Mouse (Mus musculus): Measurements from ENCODE around the gene Brwd3. TPM values are rescaled to one million over a fixed set of nuclear protein-coding genes. Genes with fewer than 3 reads are reported as not detected.
A peak's percentile ranks its signal among the peaks of the same experiment; 100 is the strongest.

The Brwd3 gene
- polyA plus RNA-seq, 1 experiment from 2014 or later = 1.5 TPM

DNA sequence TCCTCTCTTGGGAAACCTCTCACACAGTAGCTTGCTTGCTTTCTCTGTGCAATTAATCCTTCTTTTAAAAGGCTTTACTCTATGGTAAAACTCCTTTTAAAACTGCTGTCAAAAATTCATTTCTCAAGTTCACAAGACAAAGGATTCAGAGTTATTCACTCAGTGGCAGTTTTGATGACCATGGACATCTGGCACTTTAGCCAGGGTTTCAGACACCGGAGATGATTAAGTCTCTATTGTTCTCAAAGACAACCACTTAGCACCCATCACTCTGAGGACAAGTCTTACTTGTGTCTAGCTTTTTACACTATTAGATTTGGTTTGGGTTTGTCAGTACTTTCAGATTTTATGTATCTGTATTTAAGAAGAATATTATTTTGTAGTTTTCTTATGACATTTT lies 104.6 kb downstream of the Brwd3 start:
- Histone ChIP-seq H3K27me3 (ENCODE audit: control insufficient read depth, insufficient read depth, low read length) (no peaks in the 10 kb centered on the region), H3K36me3 (ENCODE audit: control insufficient read depth, insufficient read depth, low read length) (no peaks in the 10 kb centered on the region), H3K27ac (replicated peaks) (no peak overlapping the region), H3K9ac (ENCODE audit: low read length) (no peak overlapping the region), H3K4me2 (replicated peaks; ENCODE audit: low read depth) (no peak overlapping the region), H3K4me3 (ENCODE audit: low read depth, low read length) (no peak overlapping the region), H3K4me1 (replicated peaks; ENCODE audit: control insufficient read depth, insufficient read depth) (no peaks in the 10 kb centered on the region), H3K9me3 (ENCODE audit: control insufficient read depth, low read length) (no peaks in the 10 kb centered on the region)
- TF ChIP-seq CTCF (IDR thresholded peaks at IDR 0.05; ENCODE audit: low read depth) (no peak), EP300 (optimal IDR thresholded peaks at IDR 0.05) (no peak)
- WGBS = 61% methylated on average over 1 of the region's 1 CpGs
- no peak for DNase-seq (ENCODE audit: low spot score)
- no peak for ATAC-seq (ENCODE audit: low FRiP score, low TSS enrichment)

DNA sequence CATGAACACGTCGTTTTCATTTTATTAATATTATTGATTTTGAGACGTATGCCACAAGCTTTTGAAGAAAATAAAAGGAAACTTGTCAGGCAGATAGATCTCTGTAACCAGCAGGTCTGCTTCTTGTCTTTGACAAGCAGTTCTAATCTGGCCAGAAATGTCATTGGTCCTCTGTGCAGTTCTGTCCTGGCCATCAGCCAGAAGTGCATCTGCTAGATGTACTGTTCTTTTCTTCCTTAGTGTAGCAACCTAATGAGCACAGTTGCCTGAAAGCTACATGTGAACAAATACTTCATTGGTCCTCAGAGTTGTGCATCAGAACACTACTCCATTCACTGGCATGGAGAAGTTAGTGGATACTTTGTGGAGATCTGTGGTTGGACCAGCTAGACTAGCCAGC lies 105.1 kb downstream of the Brwd3 start:
- Histone ChIP-seq H3K36me3 (ENCODE audit: control insufficient read depth, insufficient read depth, low read length) (no peaks in the 10 kb centered on the region), H3K27ac (replicated peaks) (no peak overlapping the region), H3K4me2 (replicated peaks; ENCODE audit: low read depth) (no peak overlapping the region), H3K9me3 (ENCODE audit: control insufficient read depth, low read length) (no peaks in the 10 kb centered on the region), H3K4me3 (ENCODE audit: low read depth, low read length) (no peak overlapping the region), H3K27me3 (ENCODE audit: control insufficient read depth, insufficient read depth, low read length) (no peaks in the 10 kb centered on the region), H3K4me1 (replicated peaks; ENCODE audit: control insufficient read depth, insufficient read depth) (no peaks in the 10 kb centered on the region), H3K9ac (ENCODE audit: low read length) (no peak overlapping the region)
- WGBS = 52% methylated on average over 3 of the region's 3 CpGs
- ATAC-seq (ENCODE audit: low FRiP score, low TSS enrichment) (no peak), DNase-seq (ENCODE audit: low spot score) (no peak)
- TF ChIP-seq CTCF (IDR thresholded peaks at IDR 0.05; ENCODE audit: low read depth) (no peak), EP300 (optimal IDR thresholded peaks at IDR 0.05) (no peak)

DNA sequence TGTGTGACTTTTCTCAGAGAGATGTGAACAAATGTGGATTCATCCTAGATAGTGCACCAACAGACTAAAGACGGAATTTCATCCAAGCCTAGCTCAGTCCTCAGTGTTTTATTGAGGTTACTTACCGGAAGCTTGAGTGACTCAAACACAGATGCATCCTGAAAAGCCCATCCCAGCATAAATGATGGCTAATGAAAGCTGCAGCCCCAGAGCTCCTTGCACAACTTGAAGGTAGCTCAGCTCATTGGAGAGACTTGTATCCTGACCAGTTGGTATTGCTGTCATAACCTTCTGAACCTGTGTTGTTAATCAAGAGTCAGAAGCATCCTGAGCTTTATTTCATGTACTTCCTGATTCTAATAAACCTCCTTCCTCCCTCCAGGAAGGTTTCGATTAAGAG lies 105.8 kb downstream of the Brwd3 start:
- H3K9me3 ChIP-seq (ENCODE audit: control insufficient read depth, low read length) = no peaks in the 10 kb centered on the region
- H3K4me3 ChIP-seq (ENCODE audit: low read depth, low read length) = no peak overlapping the region
- H3K4me2 ChIP-seq (replicated peaks; ENCODE audit: low read depth) = no peak overlapping the region
- no peak overlapping the region for H3K9ac ChIP-seq (ENCODE audit: low read length)
- no peak overlapping the region for H3K27ac ChIP-seq (replicated peaks)
- 66% methylated on average over 3 of the region's 3 CpGs for WGBS
- DNase-seq (ENCODE audit: low spot score) = no peak
- no peaks in the 10 kb centered on the region for H3K4me1 ChIP-seq (replicated peaks; ENCODE audit: control insufficient read depth, insufficient read depth)
- H3K27me3 ChIP-seq (ENCODE audit: control insufficient read depth, insufficient read depth, low read length) = no peaks in the 10 kb centered on the region
- no peak for TF ChIP-seq CTCF (IDR thresholded peaks at IDR 0.05; ENCODE audit: low read depth)
- TF ChIP-seq EP300 (optimal IDR thresholded peaks at IDR 0.05) = no peak
- no peaks in the 10 kb centered on the region for H3K36me3 ChIP-seq (ENCODE audit: control insufficient read depth, insufficient read depth, low read length)
- ATAC-seq (ENCODE audit: low FRiP score, low TSS enrichment) = no peak

DNA sequence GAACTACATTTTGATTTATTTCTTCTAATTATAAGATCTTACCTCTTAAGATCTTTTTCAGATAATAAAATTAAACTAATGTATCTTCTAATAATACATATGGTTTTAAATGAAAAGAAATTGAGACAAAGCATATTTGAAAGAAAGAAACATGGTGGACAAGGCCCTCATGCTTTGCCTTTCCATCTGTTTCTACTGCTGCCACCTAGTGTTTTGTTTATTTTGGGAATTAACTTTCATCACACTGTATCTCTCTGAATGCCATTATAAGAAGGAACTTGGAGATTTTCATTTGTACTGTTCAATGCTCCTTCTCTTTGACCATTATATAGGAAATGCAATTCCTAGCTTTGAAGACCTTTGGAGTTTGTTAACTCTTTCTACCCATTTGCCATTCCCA lies 109.9 kb downstream of the Brwd3 start:
- Histone ChIP-seq H3K4me1 (replicated peaks; ENCODE audit: control insufficient read depth, insufficient read depth) (no peaks in the 10 kb centered on the region), H3K4me2 (replicated peaks; ENCODE audit: low read depth) (no peak overlapping the region), H3K27me3 (ENCODE audit: control insufficient read depth, insufficient read depth, low read length) (no peaks in the 10 kb centered on the region), H3K9ac (ENCODE audit: low read length) (no peak overlapping the region), H3K9me3 (ENCODE audit: control insufficient read depth, low read length) (no peaks in the 10 kb centered on the region), H3K4me3 (ENCODE audit: low read depth, low read length) (no peak overlapping the region), H3K36me3 (ENCODE audit: control insufficient read depth, insufficient read depth, low read length) (no peaks in the 10 kb centered on the region), H3K27ac (replicated peaks) (no peak overlapping the region)
- no peak for DNase-seq (ENCODE audit: low spot score)
- TF ChIP-seq CTCF (IDR thresholded peaks at IDR 0.05; ENCODE audit: low read depth) = no peak
- TF ChIP-seq EP300 (optimal IDR thresholded peaks at IDR 0.05) = no peak
- ATAC-seq (ENCODE audit: low FRiP score, low TSS enrichment) = no peak

DNA sequence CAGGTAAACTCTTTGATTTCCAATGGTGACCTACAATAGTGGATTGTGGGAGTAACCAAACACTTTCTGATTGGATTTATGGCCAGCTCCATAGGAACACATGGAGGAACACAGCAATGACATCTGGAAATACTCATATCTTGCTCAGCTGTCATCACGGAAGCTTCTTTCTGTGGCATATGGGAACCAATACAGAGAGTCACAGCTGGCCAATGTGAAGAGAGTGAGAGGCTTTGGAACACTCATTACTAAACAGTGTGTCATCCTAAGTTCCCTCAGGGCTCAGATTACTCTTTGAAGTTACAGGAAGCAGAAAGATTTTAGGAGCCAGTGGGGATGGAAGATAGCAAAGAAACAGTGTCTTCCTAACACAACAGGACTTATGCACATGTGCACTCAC lies 111.7 kb downstream of the Brwd3 start:
- DNase-seq (ENCODE audit: low spot score) = no peak
- Histone ChIP-seq H3K9ac (ENCODE audit: low read length) (no peak overlapping the region), H3K4me3 (ENCODE audit: low read depth, low read length) (no peak overlapping the region), H3K4me1 (replicated peaks; ENCODE audit: control insufficient read depth, insufficient read depth) (no peaks in the 10 kb centered on the region), H3K9me3 (ENCODE audit: control insufficient read depth, low read length) (no peaks in the 10 kb centered on the region), H3K4me2 (replicated peaks; ENCODE audit: low read depth) (no peak overlapping the region), H3K27me3 (ENCODE audit: control insufficient read depth, insufficient read depth, low read length) (no peaks in the 10 kb centered on the region), H3K36me3 (ENCODE audit: control insufficient read depth, insufficient read depth, low read length) (no peaks in the 10 kb centered on the region), H3K27ac (replicated peaks) (no peak overlapping the region)
- WGBS = 65% methylated on average over 1 of the region's 1 CpGs
- no peak for TF ChIP-seq CTCF (IDR thresholded peaks at IDR 0.05; ENCODE audit: low read depth)
- no peak for TF ChIP-seq EP300 (optimal IDR thresholded peaks at IDR 0.05)
- no peak for ATAC-seq (ENCODE audit: low FRiP score, low TSS enrichment)

DNA sequence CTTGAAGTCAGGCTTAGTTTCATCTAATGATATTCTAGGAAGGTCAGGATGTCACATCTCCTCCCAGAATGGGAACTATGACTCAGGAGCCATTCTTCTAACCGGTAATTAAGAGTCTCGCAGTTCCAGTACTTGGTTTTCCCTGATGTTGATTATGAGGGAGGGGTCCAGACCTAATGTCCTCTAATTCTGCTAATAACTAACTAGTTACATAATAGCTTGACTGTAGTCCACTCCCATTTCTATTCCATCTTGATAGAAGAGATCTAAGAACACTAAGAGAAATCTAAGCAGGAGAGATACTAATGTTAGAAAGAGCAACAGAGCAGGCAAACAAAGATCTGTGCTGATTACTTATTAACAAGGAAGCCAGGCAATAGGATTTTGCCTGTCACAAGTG lies 129.9 kb downstream of the Brwd3 start:
- H3K4me2 ChIP-seq (replicated peaks; ENCODE audit: low read depth) = no peak overlapping the region
- TF ChIP-seq EP300 (optimal IDR thresholded peaks at IDR 0.05) (no peak), CTCF (IDR thresholded peaks at IDR 0.05; ENCODE audit: low read depth) (no peak)
- no peak overlapping the region for H3K9ac ChIP-seq (ENCODE audit: low read length)
- no peaks in the 10 kb centered on the region for H3K36me3 ChIP-seq (ENCODE audit: control insufficient read depth, insufficient read depth, low read length)
- no peak overlapping the region for H3K4me3 ChIP-seq (ENCODE audit: low read depth, low read length)
- H3K27ac ChIP-seq (replicated peaks) = no peak overlapping the region
- ATAC-seq (ENCODE audit: low FRiP score, low TSS enrichment) (0 out of 2 replicates have a peak, but pooled peaks have one; percentile 18), DNase-seq (ENCODE audit: low spot score) (no peak)
- no peaks in the 10 kb centered on the region for H3K27me3 ChIP-seq (ENCODE audit: control insufficient read depth, insufficient read depth, low read length)
- H3K4me1 ChIP-seq (replicated peaks; ENCODE audit: control insufficient read depth, insufficient read depth) = no peaks in the 10 kb centered on the region
- no peaks in the 10 kb centered on the region for H3K9me3 ChIP-seq (ENCODE audit: control insufficient read depth, low read length)
- 55% methylated on average over 2 of the region's 2 CpGs for WGBS

Other genes starting within 250 kb of the Brwd3 start
- gene Gm379, start 169.5 kb downstream of the Brwd3 start, polyA plus RNA-seq (2015; fragmentation: Nextera tagmentation; extraction: Ambion mirVana) = 0.35 and 0.86 TPM in 2 replicates
- 12.6 and 15.7 TPM in 2 replicates for gene Hmgn5, start 179.0 kb upstream of the Brwd3 start, polyA plus RNA-seq (2015; fragmentation: Nextera tagmentation; extraction: Ambion mirVana)

Measured in stomach, postnatal 0 days (tissue).